Mouse (Mus musculus) brain, embryonic 14.5 days (tissue): ENCODE measurements around the gene Nudt2.

Experiments
- CTCF ChIP-seq: fragments of 200-500 bp; IDR thresholded peaks from 2 replicates; pipeline ENCODE4 v1.5.1; 2012; ENCODE audit warnings: inconsistent platforms, mild to moderate bottlenecking, moderate library complexity, borderline replicate concordance; ENCODE audit not compliant: insufficient read depth, insufficient read length; ENCODE audit errors: extremely low read depth
- POLR2A ChIP-seq: fragments of 200-500 bp; IDR thresholded peaks from 2 replicates; pipeline ENCODE4 v1.6.1; 2012; ENCODE audit warnings: mild to moderate bottlenecking, inconsistent platforms, borderline replicate concordance; ENCODE audit not compliant: poor library complexity, insufficient read depth, insufficient read length, severe bottlenecking; ENCODE audit errors: extremely low read depth

DNA sequence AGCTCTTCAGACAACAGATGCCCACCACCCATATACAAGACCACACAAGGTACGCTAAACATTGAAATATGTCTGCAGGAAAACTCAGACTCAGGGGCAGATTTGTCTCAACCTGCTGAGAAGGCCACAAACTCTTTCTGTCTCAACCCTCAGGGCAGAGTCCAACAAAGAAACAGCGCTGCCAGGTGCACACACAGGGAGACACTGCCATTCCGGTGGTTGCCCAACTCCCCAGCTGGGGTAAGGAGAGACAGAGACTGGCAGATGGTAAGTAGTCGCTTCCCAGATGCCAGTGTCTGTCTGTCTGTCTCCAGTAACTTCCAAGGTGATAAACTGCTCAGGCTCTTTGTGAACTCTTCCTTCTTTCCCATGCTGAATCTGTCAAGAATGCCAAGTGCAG is 35.8 kb downstream of the Nudt2 start:
- TF ChIP-seq POLR2A (no peak), CTCF (no peak)
